Mouse (Mus musculus) stomach, postnatal 0 days (tissue): Measurements from ENCODE around the gene Zfp992. TPM values are rescaled to one million over a fixed set of nuclear protein-coding genes. Genes with fewer than 3 reads are reported as not detected.
A peak's percentile ranks its signal among the peaks of the same experiment; 100 is the strongest.
"Not testable (repeated sequence)": the region's sequence is repeated elsewhere in the genome, so short reads cannot be mapped to it uniquely, and the experiment has no call there.

Experiments
- ATAC-seq: fragments of 200-750 bp; cut with Nextera tagmentation; 2 replicates; pipeline ENCODE4 v1.8.0; 2017; ENCODE audit not compliant: low FRiP score, low TSS enrichment
- DNase-seq: peaks from one replicate; pipeline ENCODE4 v3.0.0-alpha.2; 2016; ENCODE audit warnings: low spot score
- H3K27ac ChIP-seq: fragments of 300-500 bp; sonication (generic); replicated peaks from 2 replicates; pipeline ENCODE4 v1.5.1; 2014; ENCODE audit warnings: mild to moderate bottlenecking, control low read depth
- H3K27me3 ChIP-seq: fragments of 300-500 bp; sonication (generic); 2 replicates; pipeline ENCODE4 v1.6.1; 2014; ENCODE audit warnings: low read length; ENCODE audit not compliant: control insufficient read depth, insufficient read depth
- H3K36me3 ChIP-seq: fragments of 300-500 bp; sonication (generic); 2 replicates; pipeline ENCODE4 v1.6.1; 2014; ENCODE audit warnings: low read length, mixed read lengths; ENCODE audit not compliant: control insufficient read depth, insufficient read depth
- H3K4me1 ChIP-seq: fragments of 300-500 bp; sonication (generic); replicated peaks from 2 replicates; pipeline ENCODE4 v1.6.1; 2014; ENCODE audit warnings: antibody characterized with exemption; ENCODE audit not compliant: control insufficient read depth, insufficient read depth
- H3K4me2 ChIP-seq: fragments of 300-500 bp; sonication (generic); replicated peaks from 2 replicates; pipeline ENCODE4 v1.6.1; 2014; ENCODE audit warnings: low read depth, mild to moderate bottlenecking, control low read depth, moderate library complexity
- H3K4me3 ChIP-seq: fragments of 300-500 bp; sonication (generic); 2 replicates; pipeline ENCODE4 v1.5.1; 2014; ENCODE audit warnings: low read depth, low read length, control low read depth
- H3K9ac ChIP-seq: fragments of 300-500 bp; sonication (generic); 2 replicates; pipeline ENCODE4 v1.6.1; 2014; ENCODE audit warnings: mild to moderate bottlenecking, low read length, control low read depth, mixed read lengths
- H3K9me3 ChIP-seq: fragments of 300-500 bp; sonication (generic); 2 replicates; pipeline ENCODE4 v1.6.1; 2016; ENCODE audit warnings: low read length; ENCODE audit not compliant: control insufficient read depth
- CTCF ChIP-seq: IDR thresholded peaks from 2 replicates; pipeline ENCODE4 v1.5.1; 2016; ENCODE audit warnings: antibody characterized with exemption, low read depth, mild to moderate bottlenecking, moderate library complexity
- WGBS: fragments of 180-500 bp; shearing (Covaris S2); extraction: QIAGEN DNeasy Blood & Tissue Kit; methylation state at CpG from one replicate; pipeline ENCODE4 v1.1.7; 2014; 5-methylcytosine and 5-hydroxymethylcytosine counted together
- polyA plus RNA-seq: library from polyadenylated mRNA; unstranded; fragments of >200 nt; fragmentation: Nextera tagmentation; extraction: Ambion mirVana; gene quantifications from 2 replicates; pipeline ENCODE4 v1.2.1, GENCODE M21; 2015

Gene Zfp992
- polyA plus RNA-seq, 1 experiment from 2014 or later, result 1.2 TPM

DNA sequence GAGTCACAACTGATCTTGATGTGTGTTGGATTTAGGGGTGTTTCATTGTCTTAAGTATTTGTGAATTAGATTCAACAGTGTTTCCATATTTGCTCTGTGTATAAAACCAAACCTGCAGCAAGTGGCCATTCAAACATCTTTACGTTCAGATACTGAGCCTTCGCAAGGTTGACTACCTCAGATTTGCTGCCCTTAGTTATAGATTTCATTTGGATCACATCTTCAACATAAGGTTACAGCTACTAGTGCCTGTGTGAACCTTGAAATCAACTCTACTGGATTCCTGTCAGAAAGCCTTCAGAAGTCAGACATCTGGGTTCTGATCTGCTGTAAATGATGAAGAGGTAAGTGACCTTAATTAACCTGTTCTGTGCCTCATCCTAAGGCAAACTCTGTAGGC is 27.4 kb downstream of the Zfp992 start:
- peaks cover 19% of the 10 kb centered on the region for H3K9me3 ChIP-seq
- WGBS, result 94% methylated on average over 2 of the region's 2 CpGs
- not testable (repeated sequence) for H3K4me2 ChIP-seq, ATAC-seq, H3K4me3 ChIP-seq, H3K9ac ChIP-seq, DNase-seq, H3K36me3 ChIP-seq, H3K27ac ChIP-seq, H3K27me3 ChIP-seq, H3K4me1 ChIP-seq

DNA sequence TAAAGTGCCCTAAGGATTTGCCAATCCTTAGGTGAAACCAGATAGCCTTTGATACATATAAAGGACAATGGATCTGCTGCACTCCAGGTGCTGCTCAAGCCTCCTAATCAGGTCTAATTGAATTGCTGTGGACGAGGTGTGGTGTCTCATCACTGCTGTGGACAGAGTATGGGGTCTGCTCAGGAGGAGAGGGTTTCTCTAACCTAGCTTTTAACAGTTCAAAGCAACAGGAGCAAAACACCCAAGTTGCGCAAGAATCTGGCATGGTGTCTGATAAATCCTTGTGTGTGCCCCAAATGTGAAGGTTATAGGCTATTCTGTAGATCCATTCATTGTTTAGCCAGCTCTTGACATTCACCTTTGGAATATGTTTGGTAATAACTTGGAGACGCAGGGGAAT is 28.1 kb downstream of the Zfp992 start:
- not testable (repeated sequence) for DNase-seq, H3K9ac ChIP-seq, H3K36me3 ChIP-seq, H3K4me2 ChIP-seq, H3K4me1 ChIP-seq, H3K27ac ChIP-seq, H3K27me3 ChIP-seq, H3K4me3 ChIP-seq, ATAC-seq
- WGBS, result 76% methylated on average over 3 of the region's 3 CpGs
- H3K9me3 ChIP-seq, result peaks cover 19% of the 10 kb centered on the region

DNA sequence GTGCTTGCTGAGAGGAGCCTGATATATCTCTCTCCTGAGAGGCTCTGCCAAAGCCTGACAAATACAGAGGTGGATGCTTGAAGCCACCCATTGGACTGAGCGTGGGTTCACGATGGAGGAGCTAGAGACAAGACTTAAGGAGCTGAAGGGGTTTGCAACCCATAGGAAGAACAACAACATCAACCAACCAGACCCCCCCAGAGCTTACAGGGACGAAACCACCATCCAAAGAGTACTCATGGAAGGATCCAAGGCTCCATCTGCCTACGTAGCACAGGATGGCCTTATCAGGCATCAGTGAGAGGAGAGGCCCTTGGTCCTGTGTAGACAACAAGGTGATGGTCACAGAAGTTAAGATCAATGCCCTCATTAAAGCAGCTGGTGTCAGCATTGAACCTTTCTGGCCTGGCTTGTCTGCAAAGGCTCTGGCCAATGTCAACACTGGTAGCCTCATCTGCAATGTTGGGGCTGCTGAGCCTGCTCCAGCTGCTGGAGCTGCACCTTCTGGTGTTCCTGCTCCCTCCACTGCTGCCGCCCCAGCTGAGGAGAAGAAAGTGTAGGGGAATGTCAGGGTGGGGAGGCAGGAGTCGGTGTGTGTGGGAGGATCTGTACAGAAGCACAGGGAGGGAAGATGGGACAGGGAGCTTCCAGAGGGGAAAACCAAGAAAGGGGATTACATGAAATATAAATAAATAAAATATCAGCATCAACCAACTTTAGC is 31.7 kb downstream of the Zfp992 start:
- not testable (repeated sequence) for H3K4me1 ChIP-seq, H3K27me3 ChIP-seq, H3K27ac ChIP-seq, H3K4me3 ChIP-seq, H3K36me3 ChIP-seq, DNase-seq, H3K4me2 ChIP-seq, H3K9ac ChIP-seq
- peaks cover 29% of the 10 kb centered on the region for H3K9me3 ChIP-seq
- WGBS, result 66% methylated on average over 6 of the region's 6 CpGs
- ATAC-seq, result peak; percentile 47; the same call in 1 of the 2 replicates

DNA sequence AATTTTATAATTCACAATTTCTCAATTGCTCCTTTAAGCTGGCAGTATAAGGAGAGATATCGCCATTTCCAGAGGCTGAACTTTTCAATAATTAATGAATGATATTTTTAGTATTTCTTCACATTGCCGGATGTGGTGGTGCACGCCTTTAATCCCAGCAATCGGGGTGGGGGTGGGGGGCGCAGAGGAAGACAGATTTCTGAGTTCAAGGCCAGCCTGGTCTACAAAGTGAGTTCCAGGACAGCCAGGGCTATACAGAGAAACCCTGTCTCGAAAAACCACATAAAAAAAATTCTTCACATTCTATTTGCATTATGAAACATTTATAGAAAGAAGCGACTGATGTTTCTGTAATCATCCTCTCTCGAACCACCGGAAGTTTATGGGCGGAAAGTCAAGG is 33.7 kb downstream of the Zfp992 start:
- H3K9ac ChIP-seq, ATAC-seq, H3K27ac ChIP-seq, H3K4me2 ChIP-seq, H3K4me1 ChIP-seq, DNase-seq, H3K36me3 ChIP-seq, H3K4me3 ChIP-seq, H3K27me3 ChIP-seq: not testable (repeated sequence)
- 84% methylated on average over 10 of the region's 10 CpGs for WGBS
- peaks cover 16% of the 10 kb centered on the region for H3K9me3 ChIP-seq

DNA sequence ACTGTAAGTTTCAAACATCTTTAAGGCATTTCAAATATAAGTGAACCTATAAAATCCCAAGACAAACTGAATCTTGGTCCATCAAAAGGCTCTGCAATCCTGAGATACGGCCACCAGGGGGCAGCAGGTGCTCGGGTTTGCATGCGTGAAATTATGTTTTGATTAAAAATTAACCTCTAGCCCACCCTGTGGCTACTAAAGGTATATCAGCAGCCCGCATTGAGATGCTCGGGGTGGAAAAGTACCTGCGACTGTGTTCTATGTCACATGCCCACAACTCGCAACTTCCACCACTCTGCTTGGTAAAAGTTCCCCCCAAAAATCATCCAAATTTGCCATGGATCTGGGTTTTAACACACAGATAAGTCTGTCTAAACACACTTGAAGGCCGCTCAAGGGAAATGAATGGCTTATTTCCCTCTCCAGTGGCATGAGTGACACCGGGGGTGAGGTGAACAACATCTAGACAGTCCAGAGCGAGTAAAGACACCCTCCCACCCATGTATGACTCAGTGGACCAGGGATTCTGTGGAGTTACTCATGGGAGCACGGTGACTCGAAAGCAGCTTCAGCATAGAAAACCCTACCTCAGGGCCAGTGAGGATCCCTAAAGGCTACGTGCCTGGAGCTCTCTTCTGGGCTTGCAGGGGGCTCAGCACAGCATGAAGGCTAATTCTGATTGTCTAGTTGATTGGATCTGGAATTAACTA is 34.9 kb downstream of the Zfp992 start:
- ATAC-seq, result peak; percentile 38; the same call in 1 of the 2 replicates
- not testable (repeated sequence) for DNase-seq, H3K27ac ChIP-seq, H3K4me1 ChIP-seq, H3K9ac ChIP-seq, H3K36me3 ChIP-seq, H3K27me3 ChIP-seq, H3K4me3 ChIP-seq, H3K4me2 ChIP-seq
- 69% methylated on average over 13 of the region's 13 CpGs for WGBS
- TF ChIP-seq CTCF, result peak; percentile 31; the same call in 1 of the 2 replicates
- H3K9me3 ChIP-seq, result peaks cover 16% of the 10 kb centered on the region

DNA sequence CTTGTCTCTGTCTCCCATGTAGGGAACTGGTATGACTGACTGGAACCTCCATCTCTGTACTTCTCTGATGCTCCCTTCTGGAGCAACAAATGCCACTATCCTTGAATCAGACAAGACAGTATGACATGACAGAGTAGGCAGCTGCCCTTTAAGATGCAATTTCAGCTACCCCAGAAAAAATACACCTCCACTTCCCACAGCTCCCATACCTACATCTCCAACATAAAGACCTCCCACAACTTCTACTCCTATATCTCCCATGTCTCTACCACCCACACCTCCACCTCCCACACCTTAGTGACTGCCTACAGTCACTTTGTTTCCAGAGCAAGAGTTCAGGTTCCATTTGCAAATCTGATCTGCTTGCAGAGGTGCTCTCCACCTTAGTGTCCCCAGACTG is 35.9 kb downstream of the Zfp992 start:
- H3K36me3 ChIP-seq, H3K4me2 ChIP-seq, H3K9ac ChIP-seq, DNase-seq, H3K4me3 ChIP-seq, ATAC-seq, H3K27ac ChIP-seq, H3K4me1 ChIP-seq, H3K27me3 ChIP-seq: not testable (repeated sequence)
- peaks cover 20% of the 10 kb centered on the region for H3K9me3 ChIP-seq

DNA sequence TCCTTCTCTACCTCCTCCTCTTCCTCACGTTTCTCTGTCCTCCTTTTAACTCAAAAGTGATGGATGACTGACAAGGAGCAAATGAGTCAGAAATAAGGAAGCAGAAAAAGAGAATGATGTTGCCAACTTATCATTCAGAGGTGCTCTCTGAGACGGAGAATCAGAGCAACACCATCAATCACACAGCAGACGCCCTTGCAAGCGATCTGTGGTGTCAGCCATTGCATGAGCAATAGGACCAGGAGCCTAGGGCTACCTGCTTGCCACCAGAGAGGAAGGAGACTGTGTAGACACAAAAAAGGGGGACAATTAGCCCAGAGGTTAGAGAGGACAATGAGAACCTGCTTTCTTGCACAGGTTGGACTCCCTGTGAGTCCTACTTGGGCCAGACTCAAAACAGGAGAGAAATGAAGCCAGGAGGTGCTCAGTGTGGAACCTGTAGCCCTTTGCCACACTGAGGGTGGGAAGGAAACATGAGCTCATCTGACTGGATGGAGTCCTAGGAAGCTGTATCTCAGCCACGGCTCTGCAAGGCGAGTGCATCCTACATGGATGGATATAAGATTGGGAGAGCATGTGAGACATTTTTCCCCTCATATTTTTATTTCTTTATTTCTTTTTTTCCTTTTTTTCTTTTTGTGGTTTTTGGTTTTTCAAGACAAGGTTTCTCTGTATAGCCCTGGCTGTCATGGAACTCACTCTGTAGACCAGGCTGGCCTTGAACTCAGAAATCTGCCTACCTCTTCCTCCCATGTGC is 36.5 kb downstream of the Zfp992 start:
- not testable (repeated sequence) for H3K4me3 ChIP-seq, H3K4me2 ChIP-seq, H3K36me3 ChIP-seq, H3K9ac ChIP-seq, H3K4me1 ChIP-seq, H3K27ac ChIP-seq, H3K27me3 ChIP-seq, DNase-seq, ATAC-seq
- 63% methylated on average over 6 of the region's 6 CpGs for WGBS
- peaks cover 19% of the 10 kb centered on the region for H3K9me3 ChIP-seq

DNA sequence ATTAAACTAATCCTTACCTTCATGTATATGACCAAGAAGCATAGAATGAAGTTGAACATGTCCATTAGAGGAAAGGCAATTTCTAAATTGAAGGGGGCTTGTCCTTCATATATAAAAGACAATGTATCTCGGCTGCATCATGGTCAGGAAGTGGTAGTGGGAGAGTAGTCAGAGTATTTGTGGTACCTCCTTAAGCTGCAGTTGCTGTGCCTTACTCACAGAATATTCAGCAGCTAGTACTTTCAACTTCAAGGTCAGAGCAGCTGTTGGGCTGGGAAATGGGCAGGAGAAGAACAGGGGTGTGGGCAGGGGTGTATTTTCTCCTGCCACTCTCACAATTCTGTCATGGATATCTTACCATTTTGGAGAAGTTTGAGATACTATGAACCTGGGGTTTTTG is 37.9 kb downstream of the Zfp992 start:
- ATAC-seq, result peak; percentile 50
- H3K9me3 ChIP-seq, result peaks cover 14% of the 10 kb centered on the region
- not testable (repeated sequence) for H3K9ac ChIP-seq, H3K4me1 ChIP-seq, H3K4me2 ChIP-seq, H3K27ac ChIP-seq, H3K36me3 ChIP-seq, H3K4me3 ChIP-seq, DNase-seq, H3K27me3 ChIP-seq
- WGBS, result 66% methylated on average over 1 of the region's 1 CpGs
